Mouse (Mus musculus) lung, embryonic 16.5 days (tissue): Measurements from ENCODE around the gene F8. TPM values are rescaled to one million over a fixed set of nuclear protein-coding genes. Genes with fewer than 3 reads are reported as not detected.

Source experiments
- ATAC-seq: fragments of 200-750 bp; cut with Nextera tagmentation; 2 replicates; pipeline ENCODE4 v1.8.0; 2017; ENCODE audit warnings: low read depth, mild to moderate bottlenecking, moderate library complexity
- H3K27ac ChIP-seq: fragments of 300-500 bp; sonication (generic); 2 replicates; pipeline ENCODE4 v1.5.1; 2014; ENCODE audit warnings: mild to moderate bottlenecking, control low read depth, low read length
- H3K27me3 ChIP-seq: fragments of 300-500 bp; sonication (generic); 2 replicates; pipeline ENCODE4 v1.6.1; 2014; ENCODE audit warnings: low read depth, low read length, mixed read lengths; ENCODE audit not compliant: control insufficient read depth, insufficient read depth
- H3K36me3 ChIP-seq: fragments of 300-500 bp; sonication (generic); 2 replicates; pipeline ENCODE4 v1.6.1; 2014; ENCODE audit warnings: low read length; ENCODE audit not compliant: control insufficient read depth, insufficient read depth
- H3K4me1 ChIP-seq: fragments of 300-500 bp; sonication (generic); replicated peaks from 2 replicates; pipeline ENCODE4 v1.6.1; 2014; ENCODE audit warnings: low read length, mixed read lengths; ENCODE audit not compliant: control insufficient read depth, insufficient read depth
- H3K4me2 ChIP-seq: fragments of 300-500 bp; sonication (generic); 2 replicates; pipeline ENCODE4 v1.6.1; 2014; ENCODE audit warnings: low read depth, low read length, control low read depth
- H3K4me3 ChIP-seq: fragments of 300-500 bp; sonication (generic); 2 replicates; pipeline ENCODE4 v1.5.1; 2014; ENCODE audit warnings: mild to moderate bottlenecking, low read length, control low read depth
- H3K9ac ChIP-seq: fragments of 300-500 bp; sonication (generic); 2 replicates; pipeline ENCODE4 v1.6.1; 2014; ENCODE audit warnings: low read length, control low read depth
- H3K9me3 ChIP-seq: fragments of 300-500 bp; sonication (generic); 2 replicates; pipeline ENCODE4 v1.6.1; 2016; ENCODE audit warnings: low read length; ENCODE audit not compliant: control insufficient read depth
- WGBS: fragments of 180-500 bp; shearing (Covaris S2); extraction: QIAGEN DNeasy Blood & Tissue Kit; methylation state at CpG from one replicate; pipeline ENCODE4 v1.1.7; 2014; 5-methylcytosine and 5-hydroxymethylcytosine counted together
- polyA plus RNA-seq: library from polyadenylated mRNA; unstranded; fragments of >200 nt; fragmentation: Nextera tagmentation; extraction: Ambion mirVana; gene quantifications from 2 replicates; pipeline ENCODE4 v1.2.1, GENCODE M21; 2015

The F8 gene
- polyA plus RNA-seq, 1 experiment from 2014 or later = 2.4 TPM

DNA sequence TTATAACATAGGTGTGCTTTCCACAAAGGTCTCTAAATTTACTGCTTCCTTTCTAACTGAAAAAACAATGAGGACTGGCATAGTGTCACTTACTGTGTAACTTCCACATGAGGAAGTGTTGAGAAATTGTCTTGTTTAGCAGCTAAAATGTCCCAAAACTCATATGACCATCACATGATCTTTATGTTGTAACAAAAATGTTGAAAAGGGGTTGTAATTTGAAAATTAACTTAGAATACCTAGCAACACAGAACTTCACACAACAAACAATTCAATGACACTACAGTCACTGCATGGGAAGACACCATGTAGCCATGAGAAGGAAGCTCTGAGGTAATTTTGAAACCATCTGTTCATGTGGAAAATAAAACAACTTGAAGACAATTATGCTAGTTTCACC, 255.5 kb downstream of the F8 start:
- H3K4me1 ChIP-seq = 0 out of 2 replicates have a peak, but pooled peaks cover 4% of the 10 kb centered on the region
- no peak overlapping the region for H3K27ac ChIP-seq
- H3K36me3 ChIP-seq = peaks cover 4% of the 10 kb centered on the region; the same call in 1 of the 2 replicates
- H3K4me2 ChIP-seq = no peak overlapping the region
- H3K4me3 ChIP-seq = no peak overlapping the region
- ATAC-seq = no peak
- no peaks in the 10 kb centered on the region for H3K9me3 ChIP-seq
- no peaks in the 10 kb centered on the region for H3K27me3 ChIP-seq
- H3K9ac ChIP-seq = no peak overlapping the region

GRCm38 (mm10) chrX:75125606-75126005, 256.8 kb downstream of the F8 start:
- Histone ChIP-seq H3K4me1 (0 out of 2 replicates have a peak, but pooled peaks cover 4% of the 10 kb centered on the region), H3K9me3 (no peaks in the 10 kb centered on the region), H3K4me2 (no peak overlapping the region), H3K36me3 (peaks cover 4% of the 10 kb centered on the region; the same call in 1 of the 2 replicates), H3K27ac (no peak overlapping the region), H3K9ac (no peak overlapping the region), H3K4me3 (no peak overlapping the region), H3K27me3 (no peaks in the 10 kb centered on the region)
- 86% methylated on average over 3 of the region's 3 CpGs for WGBS
- ATAC-seq = no peak

Other genes starting within 250 kb of the F8 start
- not detected in 2 replicates for gene Smim9, start 218.8 kb downstream of the F8 start, polyA plus RNA-seq
- 72.9 and 73.4 TPM in 2 replicates for gene Fundc2, start 216 bp downstream of the F8 start, polyA plus RNA-seq
- 22.2 and 25.3 TPM in 2 replicates for gene Cmc4, start 34.0 kb upstream of the F8 start, polyA plus RNA-seq
- 11.9 and 12.0 TPM in 2 replicates for gene Mtcp1, start 34.0 kb upstream of the F8 start, polyA plus RNA-seq
- 59.6 and 60.7 TPM in 2 replicates for gene Brcc3, start 34.0 kb upstream of the F8 start, polyA plus RNA-seq
- gene Vbp1, start 131.7 kb upstream of the F8 start, polyA plus RNA-seq = 158 and 170 TPM in 2 replicates
- 1.1 TPM in 2 replicates for gene Rab39b, start 195.6 kb upstream of the F8 start, polyA plus RNA-seq